In genomic region chr8:95396752-95397151, GRCm38 (mm10) we compare ENCODE assay signal across 11 mouse cellular contexts. TPM values are rescaled to one million over a fixed set of nuclear protein-coding genes. Genes with fewer than 3 reads are reported as not detected.
DNase-seq lines count a peak whose midpoint lies in the region; ATAC-seq and TF ChIP-seq lines count a peak whose summit lies in the region.
"Had no signal": no experiment of that assay in that cellular context is flagged by ENCODE, and none has a peak within 500 bp of the region (broad histone marks: within the 10 kb centered on the region; RNA-seq: fewer than 3 reads in every experiment).

No protein-coding gene starts in this region.

- H3K9me3 ChIP-seq in lung, embryonic 15.5 days, result no peaks in the 10 kb centered on the region
- no peaks in the 10 kb centered on the region for H3K9me3 ChIP-seq in embryonic facial prominence, embryonic 13.5 days

- peaks cover 13% of the 10 kb centered on the region for H3K4me1 ChIP-seq in lung, embryonic 15.5 days
- H3K4me1 ChIP-seq in embryonic facial prominence, embryonic 13.5 days, result peaks cover 24% of the 10 kb centered on the region

- intact Hi-C loops in gastrocnemius, adult 2 months (cut with DNase I), result no loop called here
- intact Hi-C loops in gastrocnemius, postnatal 36 days (cut with DNase I), result no loop called here

- H3K27ac ChIP-seq in gastrocnemius, adult 2 months, result peak overlapping the region; percentile 61
- H3K27ac ChIP-seq in lung, embryonic 15.5 days, result peak overlapping the region; percentile 31
- peak overlapping the region; percentile 51; the same call in 1 of the 2 replicates for H3K27ac ChIP-seq in embryonic facial prominence, embryonic 13.5 days

- H3ac ChIP-seq in myocyte (ENCODE audit: control insufficient read depth, insufficient read length), result no peak overlapping the region

- TF ChIP-seq POLR2A in myocyte (IDR thresholded peaks at IDR 0.05; ENCODE audit: insufficient read length, low read depth), result no peak

- 42% methylated on average over 11 of the region's 11 CpGs for WGBS in lung, embryonic 15.5 days
- 44% methylated on average over 11 of the region's 11 CpGs for WGBS in embryonic facial prominence, embryonic 13.5 days

- no peaks in the 10 kb centered on the region for H3K36me3 ChIP-seq in lung, embryonic 15.5 days
- H3K36me3 ChIP-seq in embryonic facial prominence, embryonic 13.5 days, result no peaks in the 10 kb centered on the region
- H3K36me3 ChIP-seq in myocyte (ENCODE audit: control insufficient read depth, insufficient read depth), result no peaks in the 10 kb centered on the region

- no peak for TF ChIP-seq CTCF in gastrocnemius, adult 2 months (IDR thresholded peaks at IDR 0.05)

- H3K4me3 ChIP-seq in gastrocnemius, adult 2 months, result no peak overlapping the region
- no peak overlapping the region for H3K4me3 ChIP-seq in lung, embryonic 15.5 days
- no peak overlapping the region for H3K4me3 ChIP-seq in embryonic facial prominence, embryonic 13.5 days
- no peak overlapping the region for H3K4me3 ChIP-seq in myocyte

- H3K27me3 ChIP-seq in lung, embryonic 15.5 days, result no peaks in the 10 kb centered on the region
- H3K27me3 ChIP-seq in embryonic facial prominence, embryonic 13.5 days, result no peaks in the 10 kb centered on the region
- no peaks in the 10 kb centered on the region for H3K27me3 ChIP-seq in myocyte (ENCODE audit: control insufficient read depth, insufficient read depth, insufficient read length)
- H3K27me3 ChIP-seq: Patski had no signal

- peak; percentile 43 for DNase-seq in gastrocnemius, adult 2 months
- no peak for DNase-seq in gastrocnemius, postnatal 36 days
- no peak for DNase-seq in lung, postnatal 14 days
- no peak for DNase-seq in testis, postnatal 14 days (ENCODE audit: low spot score)
- no peak for DNase-seq in thymus, postnatal 0 days (ENCODE audit: low spot score)
- DNase-seq: adrenal gland, postnatal 10 days had no signal

- no peak for ATAC-seq in lung, embryonic 15.5 days (ENCODE audit: borderline replicate concordance, extremely low read depth, low FRiP score, low TSS enrichment)
- no peak for ATAC-seq in embryonic facial prominence, embryonic 13.5 days (ENCODE audit: insufficient number of reproducible peaks, insufficient read depth, low FRiP score, low TSS enrichment, low read depth)
- ATAC-seq: Patski had no signal

- H3K79me2 ChIP-seq in myocyte (ENCODE audit: control insufficient read depth, insufficient read depth), result no peaks in the 10 kb centered on the region

- no peak overlapping the region for H3K4me2 ChIP-seq in lung, embryonic 15.5 days
- no peak overlapping the region for H3K4me2 ChIP-seq in embryonic facial prominence, embryonic 13.5 days
- peak overlapping the region; percentile 3 for H3K4me2 ChIP-seq in myocyte (ENCODE audit: low read depth)
- H3K4me2 ChIP-seq: liver, embryonic 11.5 days had no signal

- H3K9ac ChIP-seq in lung, embryonic 15.5 days, result no peak overlapping the region
- H3K9ac ChIP-seq in embryonic facial prominence, embryonic 13.5 days, result no peak overlapping the region

TF ChIP-seq in myocyte, 11 proteins besides CTCF, POLR2A, EP300 and RAD21:
- peak in 1 of 3 experiments; percentile 62 for TF ChIP-seq MYOG (IDR thresholded peaks at IDR 0.05; ENCODE audit: control insufficient read depth in 1 of 3, insufficient read depth in 1 of 3, insufficient read length in 2 of 3, low read depth in 2 of 3)
- peak; percentile 12 for TF ChIP-seq TCF12 (IDR thresholded peaks at IDR 0.05; ENCODE audit: insufficient read depth, poor library complexity, severe bottlenecking)
- TF ChIP-seq TCF3 (IDR thresholded peaks at IDR 0.05; ENCODE audit: insufficient read length, low read depth), result no peak
- TF ChIP-seq REST (IDR thresholded peaks at IDR 0.05; ENCODE audit: insufficient read depth, insufficient read length), result no peak
- TF ChIP-seq CEBPB (IDR thresholded peaks at IDR 0.05; ENCODE audit: insufficient read depth, poor library complexity, severe bottlenecking), result no peak
- TF ChIP-seq USF1 (IDR thresholded peaks at IDR 0.05; ENCODE audit: low read depth), result peak; percentile 72
- no peak for TF ChIP-seq POLR2AphosphoS2 (IDR thresholded peaks at IDR 0.05; ENCODE audit: insufficient read length, low read depth)
- no peak for TF ChIP-seq SRF (IDR thresholded peaks at IDR 0.05; ENCODE audit: control insufficient read depth, insufficient read length, low read depth)
- no peak for TF ChIP-seq E2F4 (IDR thresholded peaks at IDR 0.05; ENCODE audit: insufficient read depth)
- no peak for TF ChIP-seq MAX (IDR thresholded peaks at IDR 0.05; ENCODE audit: low read depth)
- peak in 1 of 3 experiments; percentile 76 for TF ChIP-seq MYOD1 (IDR thresholded peaks at IDR 0.05; ENCODE audit: control insufficient read depth in 1 of 3, insufficient read length in 2 of 3, low read depth in 2 of 3)

RNA-seq across cellular contexts. Expression of gene Cfap20, which starts 37.9 kb away (rescaled TPM):
- total RNA-seq in gastrocnemius, adult 2 months (2021), result 1 to 10 TPM; 6.5 TPM
- 1 to 10 TPM; 5.8 to 6.0 TPM for total RNA-seq in gastrocnemius, postnatal 36 days (2021)
- polyA plus RNA-seq in lung, embryonic 15.5 days (2015; fragmentation: Nextera tagmentation; extraction: Ambion mirVana), result 143 and 150 TPM in 2 replicates
- 156 and 166 TPM in 2 replicates for polyA plus RNA-seq in embryonic facial prominence, embryonic 13.5 days (2015; fragmentation: Nextera tagmentation; extraction: Ambion mirVana)
- polyA plus RNA-seq in myocyte (2012; fragmentation: generic; extraction: Trizol), result 39.9 TPM
- polyA plus RNA-seq in thymus, postnatal 0 days (2015; fragmentation: Nextera tagmentation; extraction: Ambion mirVana), result 94.4 and 104 TPM in 2 replicates

RNA-seq across cellular contexts. Expression of gene Mmp15, which starts 44.7 kb away (rescaled TPM):
- 10 to 100 TPM; 13.8 to 17.0 TPM for total RNA-seq in gastrocnemius, adult 2 months (2021)
- 10 to 100 TPM; 14.3 to 17.8 TPM for total RNA-seq in gastrocnemius, postnatal 36 days (2021)
- 18.1 and 20.4 TPM in 2 replicates for polyA plus RNA-seq in lung, embryonic 15.5 days (2015; fragmentation: Nextera tagmentation; extraction: Ambion mirVana)
- 8.4 and 8.5 TPM in 2 replicates for polyA plus RNA-seq in embryonic facial prominence, embryonic 13.5 days (2015; fragmentation: Nextera tagmentation; extraction: Ambion mirVana)
- polyA plus RNA-seq in myocyte (2012; fragmentation: generic; extraction: Trizol), result 45.1 TPM
- 4.0 and 4.5 TPM in 2 replicates for polyA plus RNA-seq in thymus, postnatal 0 days (2015; fragmentation: Nextera tagmentation; extraction: Ambion mirVana)
